Mouse (Mus musculus) lung, embryonic 14.5 days (tissue): Measurements from ENCODE around the gene Gins3. TPM values are rescaled to one million over a fixed set of nuclear protein-coding genes. Genes with fewer than 3 reads are reported as not detected.

ENCODE experiments used
- ATAC-seq: fragments of 200-750 bp; cut with Nextera tagmentation; 2 replicates; pipeline ENCODE4 v1.8.0; 2017; ENCODE audit warnings: mild to moderate bottlenecking, moderate TSS enrichment, moderate library complexity; ENCODE audit not compliant: insufficient read depth
- DNase-seq: peaks from one replicate; pipeline ENCODE4 v3.0.0-alpha.2; 2015
- H3K27ac ChIP-seq: fragments of 300-500 bp; sonication (generic); 2 replicates; pipeline ENCODE4 v1.5.1; 2014; ENCODE audit warnings: low read depth, mild to moderate bottlenecking, moderate library complexity
- H3K27me3 ChIP-seq: fragments of 300-500 bp; sonication (generic); 2 replicates; pipeline ENCODE4 v1.6.1; 2014; ENCODE audit warnings: low read length, control low read depth; ENCODE audit not compliant: insufficient read depth
- H3K36me3 ChIP-seq: fragments of 300-500 bp; sonication (generic); 2 replicates; pipeline ENCODE4 v1.6.1; 2014; ENCODE audit warnings: control low read depth; ENCODE audit not compliant: insufficient read depth
- H3K4me1 ChIP-seq: fragments of 300-500 bp; sonication (generic); 2 replicates; pipeline ENCODE4 v1.6.1; 2014; ENCODE audit warnings: antibody characterized with exemption, control low read depth; ENCODE audit not compliant: insufficient read depth
- H3K4me2 ChIP-seq: fragments of 300-500 bp; sonication (generic); 2 replicates; pipeline ENCODE4 v1.6.1; 2014; ENCODE audit warnings: mild to moderate bottlenecking
- H3K4me3 ChIP-seq: fragments of 300-500 bp; sonication (generic); 2 replicates; pipeline ENCODE4 v1.5.1; 2014; ENCODE audit warnings: low read depth, low read length
- H3K9ac ChIP-seq: fragments of 300-500 bp; sonication (generic); 2 replicates; pipeline ENCODE4 v1.6.1; 2014
- H3K9me3 ChIP-seq: fragments of 300-500 bp; sonication (generic); 2 replicates; pipeline ENCODE4 v1.6.1; 2016; ENCODE audit warnings: low read depth, low read length, control low read depth
- CTCF ChIP-seq: IDR thresholded peaks from 2 replicates; pipeline ENCODE4 v1.5.1; 2016; ENCODE audit warnings: antibody characterized with exemption, low read depth
- WGBS: fragments of 180-500 bp; shearing (Covaris S2); extraction: QIAGEN DNeasy Blood & Tissue Kit; methylation state at CpG from one replicate; pipeline ENCODE4 v1.1.7; 2014; 5-methylcytosine and 5-hydroxymethylcytosine counted together
- polyA plus RNA-seq: library from polyadenylated mRNA; unstranded; fragments of >200 nt; fragmentation: Nextera tagmentation; extraction: Ambion mirVana; gene quantifications from 2 replicates; pipeline ENCODE4 v1.2.1, GENCODE M21; 2014

The Gins3 gene
- polyA plus RNA-seq, 1 experiment from 2014 or later: 26.5 TPM

- TF ChIP-seq CTCF: no peak
- H3K9me3 ChIP-seq: no peaks in the 10 kb centered on the region
- no peak overlapping the region for H3K4me2 ChIP-seq
- no peak for ATAC-seq
- H3K27me3 ChIP-seq: no peaks in the 10 kb centered on the region; the same call in 1 of the 2 replicates
- no peaks in the 10 kb centered on the region for H3K36me3 ChIP-seq
- DNase-seq: peak; percentile 43
- no peak overlapping the region for H3K4me3 ChIP-seq
- H3K9ac ChIP-seq: no peak overlapping the region
- H3K27ac ChIP-seq: no peak overlapping the region
- WGBS: 56% methylated on average over 14 of the region's 14 CpGs
- H3K4me1 ChIP-seq: no peaks in the 10 kb centered on the region
These were observed 22.5 kb upstream of the Gins3 start for GRCm38 (mm10) chr8:95610749-95611148.

DNA sequence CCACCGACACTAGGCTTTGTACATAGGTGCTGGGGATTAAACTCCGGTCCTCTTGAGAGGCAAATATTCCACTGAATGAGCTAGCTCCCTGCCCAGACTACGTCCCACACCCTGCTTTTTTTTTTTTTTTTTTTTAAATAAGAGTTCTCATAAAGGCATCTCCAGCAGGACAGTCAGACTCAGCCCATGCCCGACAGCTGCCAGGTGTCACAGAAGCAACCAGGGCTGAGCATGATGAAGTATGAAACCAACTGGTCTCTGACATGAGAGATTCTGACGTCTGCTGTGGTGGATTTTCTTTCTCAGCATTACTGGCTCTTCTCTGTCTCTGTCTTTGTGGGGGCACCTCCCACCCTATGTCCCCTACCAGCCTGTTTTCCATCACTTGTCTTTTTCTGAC is 21.5 kb upstream of the Gins3 start:
- H3K9ac ChIP-seq: no peak overlapping the region; the same call in 1 of the 2 replicates
- no peaks in the 10 kb centered on the region for H3K9me3 ChIP-seq
- 38% methylated on average over 5 of the region's 5 CpGs for WGBS
- DNase-seq (no peak), ATAC-seq (no peak)
- H3K27ac ChIP-seq: no peak overlapping the region
- no peak overlapping the region for H3K4me3 ChIP-seq
- no peak overlapping the region for H3K4me2 ChIP-seq
- no peaks in the 10 kb centered on the region for H3K4me1 ChIP-seq
- TF ChIP-seq CTCF: no peak
- H3K27me3 ChIP-seq: no peaks in the 10 kb centered on the region; the same call in 1 of the 2 replicates
- no peaks in the 10 kb centered on the region for H3K36me3 ChIP-seq

DNA sequence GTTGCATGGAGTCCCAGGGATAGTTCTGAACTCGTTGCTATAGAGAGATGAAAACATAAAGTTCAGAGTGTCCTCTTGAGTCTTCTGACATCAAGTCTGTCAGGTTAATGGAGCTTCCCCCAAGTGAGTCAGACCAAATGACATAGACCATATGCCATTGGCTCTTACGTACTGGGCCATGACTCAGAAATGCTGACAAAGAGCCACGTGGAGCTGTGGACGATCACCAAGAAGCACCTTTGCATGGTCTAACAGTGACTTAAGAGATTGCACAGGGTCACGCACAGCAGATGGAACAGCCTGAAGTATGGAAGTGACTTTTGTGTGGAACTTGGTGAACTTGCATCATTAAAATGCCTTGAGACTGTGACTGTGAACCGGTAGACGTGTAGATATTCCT is 16.9 kb upstream of the Gins3 start:
- no peaks in the 10 kb centered on the region for H3K36me3 ChIP-seq
- no peak for DNase-seq
- 88% methylated on average over 7 of the region's 7 CpGs for WGBS

GRCm38 (mm10) chr8:95620046-95620445 is 13.2 kb upstream of the Gins3 start:
- no peak overlapping the region for H3K9ac ChIP-seq
- no peak for DNase-seq
- no peak overlapping the region for H3K4me3 ChIP-seq
- H3K27ac ChIP-seq: no peak overlapping the region
- no peak for TF ChIP-seq CTCF
- ATAC-seq: no peak
- H3K27me3 ChIP-seq: 0 out of 2 replicates have a peak, but pooled peaks cover 5% of the 10 kb centered on the region
- WGBS: 87% methylated on average over 2 of the region's 2 CpGs
- no peak overlapping the region for H3K4me2 ChIP-seq
- no peaks in the 10 kb centered on the region for H3K9me3 ChIP-seq
- no peaks in the 10 kb centered on the region for H3K36me3 ChIP-seq
- H3K4me1 ChIP-seq: no peaks in the 10 kb centered on the region

More for the DNA sequence above, 16.9 kb upstream of the Gins3 start:
- no peak overlapping the region for H3K27ac ChIP-seq
- TF ChIP-seq CTCF: no peak
- no peaks in the 10 kb centered on the region for H3K4me1 ChIP-seq
- no peak overlapping the region for H3K4me3 ChIP-seq
- H3K27me3 ChIP-seq: peaks cover 5% of the 10 kb centered on the region; the same call in 1 of the 2 replicates
- ATAC-seq: no peak
- no peak overlapping the region for H3K4me2 ChIP-seq
- H3K9me3 ChIP-seq: no peaks in the 10 kb centered on the region
- H3K9ac ChIP-seq: no peak overlapping the region

- no peak for DNase-seq
- Histone ChIP-seq H3K27me3 (0 out of 2 replicates have a peak, but pooled peaks cover 5% of the 10 kb centered on the region), H3K27ac (no peak overlapping the region), H3K9ac (no peak overlapping the region), H3K9me3 (no peaks in the 10 kb centered on the region), H3K36me3 (no peaks in the 10 kb centered on the region), H3K4me2 (no peak overlapping the region), H3K4me1 (no peaks in the 10 kb centered on the region), H3K4me3 (no peak overlapping the region)
- TF ChIP-seq CTCF: no peak
- 79% methylated on average over 2 of the region's 2 CpGs for WGBS
- no peak for ATAC-seq
These were observed 8.4 kb upstream of the Gins3 start for GRCm38 (mm10) chr8:95624833-95625232.

DNA sequence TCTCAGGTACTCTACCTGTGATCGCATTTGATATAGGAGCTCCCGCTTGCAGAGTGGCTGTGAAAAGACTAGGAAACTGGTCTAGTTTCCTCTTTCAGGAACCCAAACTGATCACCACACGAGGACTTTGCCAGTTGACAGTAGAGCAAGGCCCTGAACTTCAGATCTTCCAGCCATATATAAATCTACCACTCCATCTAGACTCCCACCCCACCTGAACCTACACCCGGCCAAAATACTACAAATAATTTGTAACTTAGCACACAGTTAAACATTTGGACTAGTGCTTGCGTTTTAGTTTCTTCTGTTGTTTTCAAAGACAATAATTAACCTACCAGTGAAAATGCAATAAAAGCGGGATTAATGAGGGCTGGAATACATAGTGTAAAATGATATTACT is 413 bp upstream of the Gins3 start:
- H3K4me2 ChIP-seq: peak overlapping the region; percentile 75
- no peaks in the 10 kb centered on the region for H3K27me3 ChIP-seq
- no peaks in the 10 kb centered on the region for H3K9me3 ChIP-seq
- WGBS: 81% methylated on average over 6 of the region's 6 CpGs
- H3K9ac ChIP-seq: no peak overlapping the region
- peak overlapping the region; percentile 87 for H3K4me3 ChIP-seq
- ATAC-seq (peak; percentile 23; the same call in 1 of the 2 replicates), DNase-seq (no peak)
- no peaks in the 10 kb centered on the region for H3K4me1 ChIP-seq
- TF ChIP-seq CTCF: no peak
- H3K27ac ChIP-seq: no peak overlapping the region
- peaks cover 4% of the 10 kb centered on the region; the same call in 1 of the 2 replicates for H3K36me3 ChIP-seq

DNA sequence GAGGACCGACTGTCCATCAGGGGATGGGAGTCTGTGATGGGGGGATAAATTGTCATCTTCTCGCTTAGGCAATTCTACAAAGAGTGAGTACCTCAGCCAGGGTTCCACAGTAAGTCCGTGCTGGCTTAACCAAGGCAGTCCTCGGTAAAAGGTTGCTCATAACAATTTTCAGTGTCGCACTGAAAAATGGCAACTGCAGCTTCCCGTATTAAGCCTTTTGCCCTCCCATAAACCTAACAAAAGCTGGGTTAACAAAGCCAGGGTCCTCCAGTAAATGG is 749 bp downstream of the Gins3 start:
- no peak for TF ChIP-seq CTCF
- no peaks in the 10 kb centered on the region for H3K4me1 ChIP-seq
- H3K9ac ChIP-seq: peak overlapping the region; percentile 79
- no peaks in the 10 kb centered on the region for H3K27me3 ChIP-seq
- H3K9me3 ChIP-seq: no peaks in the 10 kb centered on the region
- no peak overlapping the region for H3K27ac ChIP-seq
- peak overlapping the region; percentile 87 for H3K4me3 ChIP-seq
- peak overlapping the region; percentile 75 for H3K4me2 ChIP-seq
- no peak for ATAC-seq
- no peak for DNase-seq
- H3K36me3 ChIP-seq: peaks cover 6% of the 10 kb centered on the region; the same call in 1 of the 2 replicates
- WGBS: 2% methylated on average over 6 of the region's 6 CpGs

GRCm38 (mm10) chr8:95644942-95645341 is 11.7 kb downstream of the Gins3 start:
- no peak for ATAC-seq
- no peak for TF ChIP-seq CTCF
- no peak overlapping the region for H3K27ac ChIP-seq
- H3K9me3 ChIP-seq: no peaks in the 10 kb centered on the region
- no peak overlapping the region for H3K9ac ChIP-seq
- WGBS: 66% methylated on average over 2 of the region's 2 CpGs
- peak; percentile 59 for DNase-seq
- peaks cover 11% of the 10 kb centered on the region for H3K36me3 ChIP-seq
- no peak overlapping the region for H3K4me3 ChIP-seq
- no peak overlapping the region for H3K4me2 ChIP-seq
- H3K4me1 ChIP-seq: no peaks in the 10 kb centered on the region
- H3K27me3 ChIP-seq: no peaks in the 10 kb centered on the region
